In genomic region chr13:108337340-108337739, GRCm38 (mm10) we compare ENCODE assay signal across 21 mouse cellular contexts. TPM values are rescaled to one million over a fixed set of nuclear protein-coding genes. Genes with fewer than 3 reads are reported as not detected.
"Had no signal": no experiment of that assay in that cellular context is flagged by ENCODE, and none has a peak within 500 bp of the region (broad histone marks: within the 10 kb centered on the region; RNA-seq: fewer than 3 reads in every experiment).

No protein-coding gene starts in this region.

- H3K4me1 ChIP-seq: heart, embryonic 12.5 days; hindbrain, embryonic 15.5 days; intestine, embryonic 15.5 days had no signal

- H3K9ac ChIP-seq: heart, embryonic 12.5 days; hindbrain, embryonic 13.5 days; hindbrain, embryonic 15.5 days; intestine, embryonic 15.5 days; limb, embryonic 12.5 days; liver, embryonic 13.5 days; liver, embryonic 15.5 days had no signal

- H3K27ac ChIP-seq: hindbrain, embryonic 13.5 days; hindbrain, embryonic 15.5 days; hindbrain, postnatal 0 days; intestine, embryonic 15.5 days; left cerebral cortex, adult 2 months; limb, embryonic 10.5 days; limb, embryonic 12.5 days; liver, embryonic 13.5 days; liver, embryonic 15.5 days had no signal

- H3K36me3 ChIP-seq: heart, embryonic 12.5 days; hindbrain, embryonic 13.5 days; hindbrain, embryonic 15.5 days; intestine, embryonic 15.5 days had no signal

- H3K4me2 ChIP-seq: heart, embryonic 12.5 days; hindbrain, embryonic 13.5 days; hindbrain, embryonic 15.5 days; intestine, embryonic 15.5 days; limb, embryonic 12.5 days; liver, embryonic 11.5 days; liver, embryonic 13.5 days; liver, embryonic 15.5 days had no signal

- DNase-seq: gastrocnemius, postnatal 14 days; gastrocnemius, postnatal 36 days; heart, adult 18-20 months; heart, postnatal 10 days; heart, postnatal 36 days; kidney, postnatal 4 days; layer of hippocampus, adult 9-11 months; liver; liver, embryonic 13.5 days had no signal

- H3K9me3 ChIP-seq: heart, embryonic 12.5 days; hindbrain, embryonic 13.5 days; hindbrain, embryonic 15.5 days; intestine, embryonic 15.5 days; limb, embryonic 10.5 days; limb, embryonic 12.5 days; liver, embryonic 13.5 days; liver, embryonic 15.5 days had no signal

- H3K27me3 ChIP-seq: heart, embryonic 12.5 days; hindbrain, embryonic 13.5 days; hindbrain, embryonic 15.5 days; intestine, embryonic 15.5 days; limb, embryonic 12.5 days; liver, embryonic 13.5 days; liver, embryonic 15.5 days had no signal

- H3K4me3 ChIP-seq: heart, embryonic 12.5 days; hindbrain, embryonic 13.5 days; hindbrain, embryonic 15.5 days; intestine, embryonic 15.5 days; left cerebral cortex, adult 2 months; limb, embryonic 10.5 days; limb, embryonic 12.5 days; liver, embryonic 13.5 days; liver, embryonic 15.5 days had no signal

RNA-seq across cellular contexts. Expression of gene Depdc1b, which starts 21.2 kb away (rescaled TPM):
- total RNA-seq: gastrocnemius, adult 18-20 months; gastrocnemius, adult 8-10 months had no signal
